Comparison of ENCODE assay signal across 12 mouse cellular contexts in genomic region chr10:5443020-5443419, GRCm38 (mm10).
"Had no signal": no experiment of that assay in that cellular context is flagged by ENCODE, and none has a peak within 500 bp of the region (broad histone marks: within the 10 kb centered on the region; RNA-seq: fewer than 3 reads in every experiment).

No protein-coding gene starts in this region.

- DNase-seq: retina, postnatal 1 day; right cerebral cortex, adult 18-20 months; right cerebral cortex, postnatal 14 days; right cerebral cortex, postnatal 25 days; right cerebral cortex, postnatal 4 days; spleen, adult 18-20 months; thymus, adult 18-20 months; thymus, adult 2 months; thymus, postnatal 14 days; thymus, postnatal 25 days; thymus, postnatal 36 days; thymus, postnatal 4 days had no signal
